Mouse (Mus musculus) hindbrain, embryonic 12.5 days (tissue): Measurements from ENCODE around the gene Mgat5. TPM values are rescaled to one million over a fixed set of nuclear protein-coding genes. Genes with fewer than 3 reads are reported as not detected.

Source experiments
- ATAC-seq: fragments of 200-750 bp; cut with Nextera tagmentation; 2 replicates; pipeline ENCODE4 v1.8.0; 2017; ENCODE audit warnings: moderate TSS enrichment; ENCODE audit not compliant: low FRiP score
- H3K27ac ChIP-seq: fragments of 300-500 bp; sonication (generic); 2 replicates; pipeline ENCODE4 v1.5.1; 2016; ENCODE audit warnings: mild to moderate bottlenecking
- H3K27me3 ChIP-seq: fragments of 300-500 bp; sonication (generic); 2 replicates; pipeline ENCODE4 v1.6.1; 2016; ENCODE audit warnings: mild to moderate bottlenecking
- H3K36me3 ChIP-seq: fragments of 300-500 bp; sonication (generic); 2 replicates; pipeline ENCODE4 v1.6.1; 2016; ENCODE audit warnings: mild to moderate bottlenecking
- H3K4me1 ChIP-seq: fragments of 300-500 bp; sonication (generic); 2 replicates; pipeline ENCODE4 v1.6.1; 2016
- H3K4me2 ChIP-seq: fragments of 300-500 bp; sonication (generic); replicated peaks from 2 replicates; pipeline ENCODE4 v1.6.1; 2016; ENCODE audit warnings: mild to moderate bottlenecking
- H3K4me3 ChIP-seq: fragments of 300-500 bp; sonication (generic); 2 replicates; pipeline ENCODE4 v1.5.1; 2016; ENCODE audit warnings: mild to moderate bottlenecking
- H3K9ac ChIP-seq: fragments of 300-500 bp; sonication (generic); 2 replicates; pipeline ENCODE4 v1.6.1; 2016; ENCODE audit warnings: mild to moderate bottlenecking, moderate library complexity
- H3K9me3 ChIP-seq: fragments of 300-500 bp; sonication (generic); replicated peaks from 2 replicates; pipeline ENCODE4 v1.6.1; 2016; ENCODE audit warnings: mild to moderate bottlenecking
- WGBS: fragments of 180-500 bp; shearing (Covaris S2); methylation state at CpG from one replicate; pipeline ENCODE4 v1.1.7; 2016; 5-methylcytosine and 5-hydroxymethylcytosine counted together
- polyA plus RNA-seq: library from polyadenylated mRNA; unstranded; fragments of >200 nt; fragmentation: Nextera tagmentation; extraction: Ambion mirVana; gene quantifications from 2 replicates; pipeline ENCODE4 v1.2.1, GENCODE M21; 2016

Mgat5 gene
- polyA plus RNA-seq, 1 experiment from 2014 or later, result 10.3 TPM

- H3K9me3 ChIP-seq, result no peaks in the 10 kb centered on the region
- 72% methylated on average over 8 of the region's 8 CpGs for WGBS
- H3K4me1 ChIP-seq, result peaks cover 18% of the 10 kb centered on the region
- H3K4me2 ChIP-seq, result no peak overlapping the region
- no peak overlapping the region for H3K9ac ChIP-seq
- peaks cover under 1% of the 10 kb centered on the region; the same call in 1 of the 2 replicates for H3K27me3 ChIP-seq
- H3K27ac ChIP-seq, result peak overlapping the region; percentile 85
- H3K36me3 ChIP-seq, result no peaks in the 10 kb centered on the region
- no peak overlapping the region for H3K4me3 ChIP-seq
- 0 out of 2 replicates have a peak, but pooled peaks have one; percentile 7 for ATAC-seq
Measured at GRCm38 (mm10) chr1:127508921-127509320, 304.1 kb downstream of the Mgat5 start.

DNA sequence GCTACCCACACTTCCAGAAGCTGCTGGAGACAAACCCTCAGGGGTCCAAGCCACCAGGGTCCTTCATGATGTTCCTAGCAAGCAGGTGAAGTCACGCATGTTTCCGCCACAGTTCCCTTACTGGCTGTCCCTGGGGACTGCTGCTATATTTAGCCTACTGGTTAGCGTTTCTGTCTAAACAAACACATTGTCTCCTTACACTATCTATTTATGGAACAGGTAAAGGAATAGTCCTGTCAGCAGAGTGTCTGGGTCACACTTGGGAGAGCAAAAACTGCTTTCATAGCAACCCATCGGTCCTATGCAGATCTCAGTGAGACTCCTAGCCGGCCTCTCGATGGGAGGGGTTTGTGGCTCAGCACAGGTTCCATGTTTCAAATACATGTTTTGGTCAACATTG lies 306.5 kb downstream of the Mgat5 start:
- Histone ChIP-seq H3K9me3 (0 out of 2 replicates have a peak, but pooled peaks cover 6% of the 10 kb centered on the region), H3K27me3 (no peaks in the 10 kb centered on the region), H3K4me3 (no peak overlapping the region), H3K27ac (no peak overlapping the region), H3K4me2 (no peak overlapping the region), H3K4me1 (peaks cover 18% of the 10 kb centered on the region), H3K36me3 (no peaks in the 10 kb centered on the region), H3K9ac (no peak overlapping the region)
- 81% methylated on average over 6 of the region's 6 CpGs for WGBS
- ATAC-seq, result no peak

DNA sequence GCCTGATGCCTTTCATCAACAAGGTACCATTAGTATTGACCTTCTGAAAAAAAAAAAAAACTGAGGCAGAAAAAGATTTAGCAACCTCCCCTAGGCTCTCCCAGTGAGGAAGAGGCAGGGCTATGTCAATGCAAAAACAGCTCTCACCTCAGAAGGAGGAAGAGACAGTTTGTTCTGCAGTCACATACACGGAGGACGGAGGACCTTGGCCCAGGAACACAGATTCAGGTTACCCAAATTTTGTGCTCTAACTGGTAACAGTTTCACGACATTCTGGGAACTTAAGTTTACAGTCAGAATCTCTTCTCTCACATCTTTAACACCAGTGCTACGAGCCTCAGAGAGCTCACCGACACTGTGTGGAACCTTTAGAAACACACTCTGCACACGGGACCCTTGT lies 307.9 kb downstream of the Mgat5 start:
- Histone ChIP-seq H3K27ac (no peak overlapping the region), H3K36me3 (no peaks in the 10 kb centered on the region), H3K4me2 (no peak overlapping the region), H3K9me3 (0 out of 2 replicates have a peak, but pooled peaks cover 6% of the 10 kb centered on the region), H3K27me3 (no peaks in the 10 kb centered on the region), H3K4me1 (peaks cover 9% of the 10 kb centered on the region), H3K4me3 (no peak overlapping the region), H3K9ac (no peak overlapping the region)
- ATAC-seq, result no peak
- 87% methylated on average over 6 of the region's 6 CpGs for WGBS

DNA sequence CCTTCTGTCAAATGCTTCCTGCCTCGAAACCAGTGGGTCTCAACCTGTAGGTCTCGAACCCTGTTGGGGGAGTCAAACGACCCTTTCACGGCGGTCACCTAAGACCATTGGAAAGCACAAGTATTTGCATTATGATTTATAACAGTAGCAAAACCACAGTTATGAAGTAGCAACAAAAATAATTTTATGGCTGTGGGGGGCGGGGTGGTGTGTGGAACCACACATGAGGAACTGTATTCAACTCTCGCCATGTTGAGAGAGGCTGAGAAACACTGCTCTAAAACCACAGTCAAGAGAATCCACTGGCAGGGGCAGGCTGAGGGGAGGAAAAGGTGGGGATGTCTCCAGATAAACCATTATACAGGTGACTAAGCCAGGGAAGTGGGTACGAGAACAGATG lies 308.3 kb downstream of the Mgat5 start:
- Histone ChIP-seq H3K27me3 (no peaks in the 10 kb centered on the region), H3K9me3 (0 out of 2 replicates have a peak, but pooled peaks cover 6% of the 10 kb centered on the region), H3K4me3 (no peak overlapping the region), H3K4me1 (peaks cover 6% of the 10 kb centered on the region), H3K36me3 (no peaks in the 10 kb centered on the region), H3K9ac (no peak overlapping the region), H3K27ac (no peak overlapping the region), H3K4me2 (no peak overlapping the region)
- no peak for ATAC-seq
- WGBS, result 91% methylated on average over 8 of the region's 8 CpGs

GRCm38 (mm10) chr1:127513664-127514063 lies 308.8 kb downstream of the Mgat5 start:
- Histone ChIP-seq H3K4me2 (no peak overlapping the region), H3K36me3 (no peaks in the 10 kb centered on the region), H3K27me3 (no peaks in the 10 kb centered on the region), H3K9ac (no peak overlapping the region), H3K4me3 (no peak overlapping the region), H3K27ac (no peak overlapping the region), H3K9me3 (0 out of 2 replicates have a peak, but pooled peaks cover 6% of the 10 kb centered on the region), H3K4me1 (peaks cover 3% of the 10 kb centered on the region; the same call in 1 of the 2 replicates)
- no peak for ATAC-seq
- 87% methylated on average over 3 of the region's 3 CpGs for WGBS

GRCm38 (mm10) chr1:127514479-127514878 lies 309.7 kb downstream of the Mgat5 start:
- H3K9ac ChIP-seq, result no peak overlapping the region
- WGBS, result 81% methylated on average over 3 of the region's 3 CpGs
- ATAC-seq, result no peak
- no peak overlapping the region for H3K27ac ChIP-seq
- H3K36me3 ChIP-seq, result no peaks in the 10 kb centered on the region
- H3K27me3 ChIP-seq, result no peaks in the 10 kb centered on the region
- H3K4me1 ChIP-seq, result no peaks in the 10 kb centered on the region
- H3K9me3 ChIP-seq, result 0 out of 2 replicates have a peak, but pooled peaks cover 6% of the 10 kb centered on the region
- H3K4me3 ChIP-seq, result no peak overlapping the region
- H3K4me2 ChIP-seq, result no peak overlapping the region

DNA sequence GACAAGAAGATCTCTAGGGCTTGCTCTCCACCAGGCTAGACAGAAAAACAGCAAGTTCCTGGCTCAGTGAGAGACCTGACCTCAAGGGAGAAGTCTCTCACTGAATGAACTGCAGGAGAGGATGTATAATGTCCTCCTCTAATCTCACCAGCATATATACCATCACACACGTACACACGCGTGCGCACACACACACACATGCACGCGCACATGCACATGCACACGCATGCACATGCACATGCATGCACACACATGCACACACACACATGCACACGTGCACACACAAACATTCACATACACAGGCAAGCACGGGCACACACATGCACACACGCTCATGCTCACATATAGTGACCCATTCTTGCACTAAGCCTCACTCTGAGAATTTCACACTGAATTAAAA lies 310.1 kb downstream of the Mgat5 start:
- Histone ChIP-seq H3K27ac (no peak overlapping the region), H3K36me3 (no peaks in the 10 kb centered on the region), H3K4me1 (no peaks in the 10 kb centered on the region), H3K4me3 (no peak overlapping the region), H3K9me3 (0 out of 2 replicates have a peak, but pooled peaks cover 6% of the 10 kb centered on the region), H3K27me3 (no peaks in the 10 kb centered on the region), H3K4me2 (no peak overlapping the region), H3K9ac (no peak overlapping the region)
- no peak for ATAC-seq
- WGBS, result 98% methylated on average over 10 of the region's 10 CpGs

GRCm38 (mm10) chr1:127523364-127523763 lies 318.5 kb downstream of the Mgat5 start:
- Histone ChIP-seq H3K4me3 (no peak overlapping the region), H3K9ac (no peak overlapping the region), H3K4me1 (no peaks in the 10 kb centered on the region), H3K4me2 (no peak overlapping the region), H3K27me3 (peaks cover 20% of the 10 kb centered on the region), H3K9me3 (no peaks in the 10 kb centered on the region), H3K36me3 (peaks cover 3% of the 10 kb centered on the region; the same call in 1 of the 2 replicates), H3K27ac (no peak overlapping the region)
- no peak for ATAC-seq
- WGBS, result 85% methylated on average over 8 of the region's 8 CpGs

DNA sequence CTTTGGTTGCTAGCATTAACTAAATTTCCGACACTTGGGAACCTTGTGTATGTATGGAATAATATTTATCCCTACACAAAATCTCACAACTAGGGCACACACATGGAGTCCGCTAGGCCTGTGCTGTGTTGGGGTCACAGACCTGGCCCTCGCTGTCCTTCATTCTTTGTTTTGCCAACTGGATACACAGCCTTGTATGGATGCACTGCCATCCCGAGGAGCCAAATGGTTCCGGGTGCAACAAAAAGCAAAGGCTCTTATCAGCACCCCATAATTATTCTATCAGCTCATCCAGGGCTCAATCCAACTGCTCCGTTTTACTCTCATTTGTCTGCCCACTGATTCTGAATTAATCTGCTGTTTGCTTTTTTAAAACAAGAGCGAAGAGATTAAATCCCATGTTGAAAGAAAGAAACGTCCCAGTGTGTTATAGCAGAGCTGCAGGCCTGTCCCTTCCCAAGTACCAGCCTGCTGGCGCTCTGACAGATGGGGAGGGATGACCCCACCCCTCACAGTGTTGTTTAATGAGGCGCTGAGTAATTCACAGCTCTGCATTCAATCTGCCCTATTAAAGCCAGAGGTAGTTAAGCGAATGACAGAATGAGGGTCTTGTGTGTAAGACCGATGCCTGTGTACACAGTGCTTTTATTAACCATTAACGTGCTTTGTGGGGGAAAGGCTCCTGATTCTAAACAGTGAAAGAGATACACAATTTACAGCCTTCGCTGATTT lies 326.2 kb downstream of the Mgat5 start:
- Histone ChIP-seq H3K4me2 (no peak overlapping the region), H3K4me3 (no peak overlapping the region), H3K36me3 (peaks cover 3% of the 10 kb centered on the region; the same call in 1 of the 2 replicates), H3K9me3 (no peaks in the 10 kb centered on the region), H3K4me1 (peaks cover 18% of the 10 kb centered on the region), H3K27me3 (peaks cover 52% of the 10 kb centered on the region), H3K9ac (no peak overlapping the region), H3K27ac (peak overlapping the region; percentile 80)
- ATAC-seq, result peak; percentile 92
- 30% methylated on average over 14 of the region's 14 CpGs for WGBS

DNA sequence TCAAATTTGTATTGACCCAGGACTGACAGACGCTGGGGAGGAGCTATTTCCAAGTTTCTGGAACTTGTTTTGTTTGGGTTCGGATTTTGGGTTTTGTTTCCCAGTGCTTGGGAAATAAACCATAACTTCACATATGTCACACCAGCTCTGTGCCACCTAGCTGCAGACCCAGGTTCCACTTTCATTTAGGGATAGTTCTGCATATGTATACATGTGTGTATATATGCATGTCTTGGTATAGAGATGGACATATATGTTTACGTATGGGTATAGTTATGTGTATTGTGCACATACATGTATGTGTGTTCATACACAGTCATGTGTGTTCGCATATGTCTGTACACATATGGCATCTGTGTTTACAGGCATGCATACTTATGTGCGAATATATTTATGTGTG lies 326.9 kb downstream of the Mgat5 start:
- WGBS, result 73% methylated on average over 5 of the region's 5 CpGs
- H3K4me1 ChIP-seq, result peaks cover 24% of the 10 kb centered on the region
- no peak overlapping the region for H3K9ac ChIP-seq
- H3K27me3 ChIP-seq, result peaks cover 50% of the 10 kb centered on the region
- peaks cover 3% of the 10 kb centered on the region; the same call in 1 of the 2 replicates for H3K36me3 ChIP-seq
- peak overlapping the region; percentile 80 for H3K27ac ChIP-seq
- H3K4me2 ChIP-seq, result no peak overlapping the region
- no peak overlapping the region for H3K4me3 ChIP-seq
- peak; percentile 15; the same call in 1 of the 2 replicates for ATAC-seq
- H3K9me3 ChIP-seq, result no peaks in the 10 kb centered on the region

DNA sequence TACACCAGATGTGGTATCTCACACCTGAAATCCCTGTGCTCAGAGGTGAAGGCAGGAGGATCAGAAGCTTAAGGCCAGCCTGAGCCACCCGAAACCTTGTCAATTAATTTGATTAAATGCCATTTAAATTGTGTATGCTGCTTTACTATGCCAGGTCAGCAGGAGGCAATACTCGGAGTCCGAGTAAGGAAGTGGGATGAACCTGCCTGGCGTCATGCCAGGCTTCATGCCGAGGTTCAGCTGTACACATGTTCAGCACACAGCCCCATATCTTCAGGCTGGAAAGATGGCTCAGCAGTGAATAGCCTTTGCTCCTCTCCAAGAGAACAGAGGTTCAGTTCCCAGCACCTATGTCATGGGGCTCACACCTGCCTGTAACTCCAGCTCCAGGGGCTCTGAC lies 331.6 kb downstream of the Mgat5 start:
- Histone ChIP-seq H3K27me3 (peaks cover 30% of the 10 kb centered on the region), H3K9ac (peak overlapping the region; percentile 54)
- ATAC-seq, result 0 out of 2 replicates have a peak, but pooled peaks have one; percentile 11

DNA sequence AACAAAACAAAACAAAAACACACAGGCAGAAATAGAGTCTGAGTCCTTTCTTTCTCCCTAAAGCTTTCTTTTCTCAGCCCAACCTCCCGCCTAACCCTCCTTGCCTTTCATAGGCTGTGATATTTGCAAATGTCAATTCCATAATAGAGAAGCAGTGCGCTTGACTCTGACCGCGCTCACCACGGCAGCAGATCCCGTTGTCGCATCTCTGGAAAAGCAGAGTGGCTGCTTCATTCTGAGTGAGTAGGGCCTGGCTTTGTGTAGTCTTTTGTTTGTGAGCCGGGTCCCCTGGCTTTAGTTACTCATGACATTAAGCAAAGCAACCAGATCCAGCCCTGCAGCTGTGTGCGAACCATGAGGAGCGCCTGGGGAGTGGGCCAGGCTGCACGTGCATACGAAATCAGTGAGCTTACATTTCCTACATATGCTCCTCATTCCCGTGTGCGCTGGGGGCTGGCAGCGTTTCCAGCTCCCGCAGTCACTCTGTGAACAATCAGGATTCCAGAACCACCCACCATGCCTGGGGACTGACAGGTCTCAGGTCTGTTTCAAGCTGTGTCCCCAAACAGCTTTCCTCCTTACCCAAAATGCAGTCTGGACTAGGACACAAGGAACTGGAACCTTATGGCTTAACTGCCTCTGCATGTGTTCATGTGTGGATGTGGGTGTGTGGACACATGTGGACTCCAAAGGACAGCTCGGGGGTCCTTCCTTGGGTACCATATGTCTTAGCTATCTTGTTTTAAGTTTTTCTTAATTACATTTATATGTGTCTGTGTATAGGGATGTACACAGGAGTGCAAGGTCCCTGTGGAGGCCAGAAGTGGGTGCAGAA lies 332.6 kb downstream of the Mgat5 start:
- ATAC-seq, result peak; percentile 83
- H3K27me3 ChIP-seq, result peaks cover 35% of the 10 kb centered on the region
- no peak overlapping the region; the same call in 1 of the 2 replicates for H3K4me3 ChIP-seq
- peak overlapping the region; percentile 48 for H3K4me2 ChIP-seq
- H3K4me1 ChIP-seq, result peaks cover 41% of the 10 kb centered on the region
- H3K9me3 ChIP-seq, result no peaks in the 10 kb centered on the region
- WGBS, result 7% methylated on average over 17 of the region's 17 CpGs
- H3K27ac ChIP-seq, result peak overlapping the region; percentile 88
- H3K9ac ChIP-seq, result peak overlapping the region; percentile 54
- H3K36me3 ChIP-seq, result no peaks in the 10 kb centered on the region

More for the DNA sequence above, 331.6 kb downstream of the Mgat5 start:
- no peak overlapping the region for H3K4me3 ChIP-seq
- no peaks in the 10 kb centered on the region for H3K9me3 ChIP-seq
- peaks cover 43% of the 10 kb centered on the region for H3K4me1 ChIP-seq
- peak overlapping the region; percentile 48 for H3K4me2 ChIP-seq
- WGBS, result 34% methylated on average over 5 of the region's 5 CpGs
- H3K36me3 ChIP-seq, result no peaks in the 10 kb centered on the region
- peak overlapping the region; percentile 88 for H3K27ac ChIP-seq
